In genomic region chr11:17019328-17019727, GRCm38 (mm10) we compare ENCODE assay signal across 19 mouse cellular contexts. TPM values are rescaled to one million over a fixed set of nuclear protein-coding genes. Genes with fewer than 3 reads are reported as not detected.
DNase-seq lines count a peak whose midpoint lies in the region; ATAC-seq and TF ChIP-seq lines count a peak whose summit lies in the region.
"Had no signal": no experiment of that assay in that cellular context is flagged by ENCODE, and none has a peak within 500 bp of the region (broad histone marks: within the 10 kb centered on the region; RNA-seq: fewer than 3 reads in every experiment).

No protein-coding gene starts in this region.

- H3K4me1 ChIP-seq in midbrain, embryonic 13.5 days (replicated peaks): no peaks in the 10 kb centered on the region
- H3K4me1 ChIP-seq in midbrain, embryonic 16.5 days (ENCODE audit: control insufficient read depth, insufficient read depth, low read length): no peaks in the 10 kb centered on the region
- no peaks in the 10 kb centered on the region for H3K4me1 ChIP-seq in MEL (ENCODE audit: control insufficient read depth in 1 of 2, insufficient read depth in 2 of 2, low read length in 2 of 2)
- H3K4me1 ChIP-seq in liver, embryonic 14.5 days (replicated peaks; ENCODE audit: control insufficient read depth in 2 of 2, insufficient read depth in 2 of 2, low read length in 1 of 2): no peaks in the 10 kb centered on the region
- H3K4me1 ChIP-seq: forebrain, embryonic 10.5 days; heart, embryonic 12.5 days; hindbrain, embryonic 10.5 days; kidney, embryonic 15.5 days; liver, embryonic 15.5 days; midbrain, embryonic 15.5 days had no signal

- no peaks in the 10 kb centered on the region for H3K79me2 ChIP-seq in MEL (ENCODE audit: control insufficient read depth, insufficient read depth, low read length, poor library complexity)

- no peaks in the 10 kb centered on the region for H3K36me3 ChIP-seq in midbrain, embryonic 13.5 days
- H3K36me3 ChIP-seq in midbrain, embryonic 16.5 days (ENCODE audit: control insufficient read depth, insufficient read depth, low read length): no peaks in the 10 kb centered on the region
- no peaks in the 10 kb centered on the region for H3K36me3 ChIP-seq in MEL (ENCODE audit: control insufficient read depth in 1 of 2, insufficient read depth in 2 of 2, low read length in 2 of 2)
- H3K36me3 ChIP-seq in liver, embryonic 14.5 days (replicated peaks; ENCODE audit: control insufficient read depth, insufficient read depth, low read depth): no peaks in the 10 kb centered on the region
- H3K36me3 ChIP-seq: forebrain, embryonic 10.5 days; heart, embryonic 12.5 days; hindbrain, embryonic 10.5 days; kidney, embryonic 15.5 days; liver, embryonic 15.5 days; midbrain, embryonic 15.5 days had no signal

- no peak overlapping the region for H3K27ac ChIP-seq in midbrain, embryonic 13.5 days
- H3K27ac ChIP-seq in midbrain, embryonic 16.5 days (ENCODE audit: low read length): no peak overlapping the region
- no peak overlapping the region for H3K27ac ChIP-seq in MEL (ENCODE audit: control insufficient read depth, low read depth, low read length)
- H3K27ac ChIP-seq in liver, embryonic 14.5 days: no peak overlapping the region
- H3K27ac ChIP-seq: forebrain, embryonic 10.5 days; hindbrain, embryonic 10.5 days; kidney, embryonic 15.5 days; liver, embryonic 15.5 days; midbrain, embryonic 15.5 days had no signal

- no peak for TF ChIP-seq POLR2A in MEL (IDR thresholded peaks at IDR 0.05; ENCODE audit: control insufficient read depth in 1 of 2, insufficient read depth in 1 of 2, low read depth in 1 of 2, low read length in 2 of 2, poor library complexity in 1 of 2)

- DNase-seq in MEL (ENCODE audit: low read depth, low spot score): no peak
- no peak for DNase-seq in liver, embryonic 14.5 days (ENCODE audit: low read depth in 3 of 3, low spot score in 3 of 3)
- DNase-seq in urinary bladder, postnatal 25 days (ENCODE audit: low spot score): no peak
- no peak for DNase-seq in layer of hippocampus, adult 18-20 months (ENCODE audit: low spot score in 2 of 2)
- no peak for DNase-seq in right cerebral cortex, postnatal 4 days
- DNase-seq: cerebellum, adult 11 months; cerebellum, postnatal 36 days; gastrocnemius, postnatal 25 days; layer of hippocampus, adult 9-11 months; lung, postnatal 36 days; thymus, postnatal 14 days had no signal

- peak; percentile 7 to 26 (median 10); a peak in 2 of 6 replicates for TF ChIP-seq CTCF in MEL (IDR thresholded peaks at IDR 0.05 in 2 of 3, conservative IDR thresholded peaks at IDR 0.05 in 1 of 3; ENCODE audit: control insufficient read depth in 1 of 3, insufficient read depth in 1 of 3, low read depth in 2 of 3, low read length in 3 of 3, poor library complexity in 1 of 3, severe bottlenecking in 1 of 3)
- peak; percentile 47; the same call in 1 of the 2 replicates for TF ChIP-seq CTCF in liver, embryonic 14.5 days (IDR thresholded peaks at IDR 0.05; ENCODE audit: low read depth)

- TF ChIP-seq EP300 in MEL (IDR thresholded peaks at IDR 0.05; ENCODE audit: low read depth in 1 of 2, low read length in 2 of 2): no peak
- TF ChIP-seq EP300 in liver, embryonic 14.5 days (IDR thresholded peaks at IDR 0.05; ENCODE audit: low read depth): no peak

- no peak; the same call in 1 of the 2 replicates for TF ChIP-seq RAD21 in MEL (IDR thresholded peaks at IDR 0.05; ENCODE audit: low read depth, low read length)

- 94% methylated on average over 7 of the region's 7 CpGs for WGBS in midbrain, embryonic 13.5 days
- WGBS in midbrain, embryonic 16.5 days: 93% methylated on average over 7 of the region's 7 CpGs
- WGBS in liver, embryonic 14.5 days (ENCODE audit: insufficient replicate concordance): 66% methylated on average over 7 of the region's 7 CpGs

- H3K27me3 ChIP-seq in midbrain, embryonic 13.5 days: no peaks in the 10 kb centered on the region
- no peaks in the 10 kb centered on the region for H3K27me3 ChIP-seq in midbrain, embryonic 16.5 days (ENCODE audit: control insufficient read depth, insufficient read depth, low read depth, low read length)
- H3K27me3 ChIP-seq in MEL (ENCODE audit: control insufficient read depth in 1 of 2, insufficient read depth in 2 of 2, low read length in 2 of 2): no peaks in the 10 kb centered on the region; a peak in 3 of 4 replicates
- H3K27me3 ChIP-seq in liver, embryonic 14.5 days (ENCODE audit: control insufficient read depth, insufficient read depth, low read length): no peaks in the 10 kb centered on the region
- H3K27me3 ChIP-seq: heart, embryonic 12.5 days; kidney, embryonic 15.5 days; liver, embryonic 15.5 days; midbrain, embryonic 15.5 days had no signal

- H3K4me2 ChIP-seq in midbrain, embryonic 13.5 days (replicated peaks): no peak overlapping the region
- H3K4me2 ChIP-seq in midbrain, embryonic 16.5 days (ENCODE audit: low read length): no peak overlapping the region
- H3K4me2 ChIP-seq in liver, embryonic 14.5 days (ENCODE audit: low read depth): no peak overlapping the region
- H3K4me2 ChIP-seq: heart, embryonic 12.5 days; kidney, embryonic 15.5 days; liver, embryonic 15.5 days; midbrain, embryonic 15.5 days had no signal

- peaks cover 9% of the 10 kb centered on the region for H3K9me3 ChIP-seq in midbrain, embryonic 13.5 days
- H3K9me3 ChIP-seq in midbrain, embryonic 16.5 days (replicated peaks; ENCODE audit: control insufficient read depth, low read length, poor library complexity, severe bottlenecking): peaks cover 7% of the 10 kb centered on the region; the same call in 1 of the 2 replicates
- no peaks in the 10 kb centered on the region for H3K9me3 ChIP-seq in MEL (replicated peaks; ENCODE audit: insufficient read depth, low read length)
- H3K9me3 ChIP-seq in liver, embryonic 14.5 days (ENCODE audit: control insufficient read depth, low read length): no peaks in the 10 kb centered on the region
- H3K9me3 ChIP-seq: liver, embryonic 15.5 days had no signal

- H3K4me3 ChIP-seq in midbrain, embryonic 13.5 days (replicated peaks): no peak overlapping the region
- H3K4me3 ChIP-seq in midbrain, embryonic 16.5 days (ENCODE audit: low read depth, low read length): no peak overlapping the region
- no peak overlapping the region for H3K4me3 ChIP-seq in MEL (ENCODE audit: control insufficient read depth in 1 of 2, insufficient read depth in 1 of 2, low read depth in 2 of 2, low read length in 2 of 2)
- no peak overlapping the region for H3K4me3 ChIP-seq in liver, embryonic 14.5 days (ENCODE audit: insufficient read depth in 1 of 2, low read depth in 2 of 2, low read length in 2 of 2)
- H3K4me3 ChIP-seq: forebrain, embryonic 10.5 days; heart, embryonic 12.5 days; hindbrain, embryonic 10.5 days; kidney, embryonic 15.5 days; liver, embryonic 15.5 days; midbrain, embryonic 15.5 days had no signal

- 0 out of 2 replicates have a peak, but pooled peaks have one; percentile 37 for ATAC-seq in midbrain, embryonic 13.5 days
- no peak for ATAC-seq in midbrain, embryonic 16.5 days
- ATAC-seq in liver, embryonic 14.5 days (ENCODE audit: insufficient read depth): no peak
- ATAC-seq: midbrain, embryonic 15.5 days had no signal

- H3K9ac ChIP-seq in midbrain, embryonic 13.5 days (replicated peaks): no peak overlapping the region
- H3K9ac ChIP-seq in midbrain, embryonic 16.5 days (ENCODE audit: low read depth, low read length): no peak overlapping the region
- H3K9ac ChIP-seq in MEL (ENCODE audit: control insufficient read depth, low read depth, low read length, poor library complexity, severe bottlenecking): no peak overlapping the region
- no peak overlapping the region for H3K9ac ChIP-seq in liver, embryonic 14.5 days (replicated peaks)
- H3K9ac ChIP-seq: heart, embryonic 12.5 days; kidney, embryonic 15.5 days; liver, embryonic 15.5 days; midbrain, embryonic 15.5 days had no signal

TF ChIP-seq in MEL, 35 proteins besides CTCF, POLR2A, EP300 and RAD21 (continues in another document):
- no peak for TF ChIP-seq POLR2AphosphoS2 (IDR thresholded peaks at IDR 0.05; ENCODE audit: low read length)
- no peak for TF ChIP-seq ETS1 (IDR thresholded peaks at IDR 0.05; ENCODE audit: low read depth, low read length)
- TF ChIP-seq MAZ (IDR thresholded peaks at IDR 0.05; ENCODE audit: low read depth, low read length): no peak
- no peak for TF ChIP-seq ZMIZ1 (IDR thresholded peaks at IDR 0.05; ENCODE audit: low read depth, low read length)
- TF ChIP-seq CHD2 (IDR thresholded peaks at IDR 0.05; ENCODE audit: low read length): no peak
- TF ChIP-seq MAX (IDR thresholded peaks at IDR 0.05; ENCODE audit: low read length): no peak
- no peak for TF ChIP-seq UBTF (IDR thresholded peaks at IDR 0.05; ENCODE audit: borderline replicate concordance, insufficient read depth, low read depth, low read length)
- no peak for TF ChIP-seq GATA1 (IDR thresholded peaks at IDR 0.05; ENCODE audit: low read depth, low read length)
- TF ChIP-seq KAT2A (conservative IDR thresholded peaks at IDR 0.05; ENCODE audit: low read depth, low read length): no peak
- TF ChIP-seq TCF12 (IDR thresholded peaks at IDR 0.05; ENCODE audit: low read depth, low read length): no peak
- TF ChIP-seq MYB (IDR thresholded peaks at IDR 0.05; ENCODE audit: low read depth, low read length): no peak
- no peak for TF ChIP-seq TAL1 (IDR thresholded peaks at IDR 0.05; ENCODE audit: low read length)
- no peak for TF ChIP-seq MEF2A (IDR thresholded peaks at IDR 0.05; ENCODE audit: extremely low read depth, insufficient replicate concordance, low read depth, low read length, poor library complexity, severe bottlenecking)

RNA-seq across cellular contexts. Expression of gene Cnrip1, which starts 32.1 kb away (rescaled TPM):
- polyA plus RNA-seq in midbrain, embryonic 13.5 days (2015; fragmentation: Nextera tagmentation; extraction: Ambion mirVana): 93.1 and 96.0 TPM in 2 replicates
- polyA plus RNA-seq in midbrain, embryonic 16.5 days (2015; fragmentation: Nextera tagmentation; extraction: Ambion mirVana): 186 and 215 TPM in 2 replicates
- not detected in 2 replicates for total RNA-seq in MEL (2012; rRNA removed)
- polyA plus RNA-seq in MEL (2012; ENCODE audit: insufficient read depth in 1 of 2, insufficient read length in 2 of 2, low read depth in 1 of 2, low replicate concordance in 2 of 2, missing spikeins in 1 of 2): not detected
- polyA plus RNA-seq in liver, embryonic 14.5 days (2012; rRNA removed): 2.5 and 2.8 TPM in 2 replicates
- 2.0 and 2.2 TPM in 2 replicates for polyA plus RNA-seq in liver, embryonic 14.5 days (2014; fragmentation: Nextera tagmentation; extraction: Ambion mirVana)
- 100 to 1,000 TPM; 111 to 113 TPM for total RNA-seq in layer of hippocampus, adult 18-20 months (2021)

RNA-seq across cellular contexts. Expression of gene Plek, which starts 32.9 kb away (rescaled TPM):
- 3.5 and 3.8 TPM in 2 replicates for polyA plus RNA-seq in midbrain, embryonic 13.5 days (2015; fragmentation: Nextera tagmentation; extraction: Ambion mirVana)
- 4.3 TPM in 2 replicates for polyA plus RNA-seq in midbrain, embryonic 16.5 days (2015; fragmentation: Nextera tagmentation; extraction: Ambion mirVana)
- total RNA-seq in MEL (2012; rRNA removed): 51.5 and 98.6 TPM in 2 replicates
- polyA plus RNA-seq in MEL (2012; ENCODE audit: insufficient read depth in 1 of 2, insufficient read length in 2 of 2, low read depth in 1 of 2, low replicate concordance in 2 of 2, missing spikeins in 1 of 2): 100 to 1,000 TPM in 1 of 2 experiments, 10 to 100 TPM in 1; 76.7 to 357 TPM
- 6.4 and 10.9 TPM in 2 replicates for polyA plus RNA-seq in liver, embryonic 14.5 days (2012; rRNA removed)
- polyA plus RNA-seq in liver, embryonic 14.5 days (2014; fragmentation: Nextera tagmentation; extraction: Ambion mirVana): 18.2 and 23.0 TPM in 2 replicates
- total RNA-seq in layer of hippocampus, adult 18-20 months (2021): 1 to 10 TPM; 5.8 to 6.5 TPM

Comparison
In these comparisons a context has a peak if more than half of its experiments do, and no peak if none do; other contexts are left out.
1. RNA of gene Cnrip1, which starts 32.1 kb away (polyA plus RNA-seq): 186 to 215 TPM in midbrain, embryonic 16.5 days and 93.1 to 96.0 TPM in midbrain, embryonic 13.5 days; 2.0 to 2.8 TPM in liver, embryonic 14.5 days and not detected in MEL; every median in the first group is over 10 times any median in the second.